Mouse (Mus musculus) E14TG2a.4 (cell line): ENCODE results near the gene Gart.
"Not testable (repeated sequence)": the region's sequence is repeated elsewhere in the genome, so short reads cannot be mapped to it uniquely, and the experiment has no call there.

Experiments used
- H3K27me3 ChIP-seq: 2 replicates; pipeline ENCODE4 v1.6.1; 2014; ENCODE audit warnings: low read length, control low read depth; ENCODE audit not compliant: insufficient read depth
- H3K36me3 ChIP-seq: 2 replicates; pipeline ENCODE4 v1.6.1; 2014; ENCODE audit warnings: low read length, control low read depth; ENCODE audit not compliant: insufficient read depth
- H3K4me1 ChIP-seq: replicated peaks from 2 replicates; pipeline ENCODE4 v1.6.1; 2014; ENCODE audit warnings: low read depth, low read length, control low read depth
- H3K4me3 ChIP-seq: replicated peaks from 2 replicates; pipeline ENCODE4 v1.5.1; 2014; ENCODE audit warnings: mild to moderate bottlenecking, low read length
- H3K9me3 ChIP-seq: 2 replicates; pipeline ENCODE4 v1.6.1; 2014; ENCODE audit warnings: low read length, control low read depth
- CTCF ChIP-seq: conservative IDR thresholded peaks from 2 replicates; pipeline ENCODE4 v1.5.1; 2014; ENCODE audit warnings: low read length
- NANOG ChIP-seq: IDR thresholded peaks from 2 replicates; pipeline ENCODE4 v1.6.1; 2014; ENCODE audit warnings: borderline replicate concordance, low read length, mixed read lengths
- POU5F1 ChIP-seq: IDR thresholded peaks from 2 replicates; pipeline ENCODE4 v1.6.1; 2014; ENCODE audit warnings: low read length, borderline replicate concordance

Gart gene

GRCm38 (mm10) chr16:91655285-91655684 is 8.5 kb upstream of the Gart start:
- no peak for TF ChIP-seq POU5F1
- no peak for TF ChIP-seq CTCF
- TF ChIP-seq NANOG, result no peak
- Histone ChIP-seq H3K36me3 (peaks cover 96% of the 10 kb centered on the region), H3K27me3 (no peaks in the 10 kb centered on the region), H3K4me1 (peaks cover 57% of the 10 kb centered on the region), H3K4me3 (no peak overlapping the region), H3K9me3 (no peaks in the 10 kb centered on the region)

GRCm38 (mm10) chr16:91652191-91652590 is 5.4 kb upstream of the Gart start:
- TF ChIP-seq POU5F1, result no peak
- no peak for TF ChIP-seq NANOG
- TF ChIP-seq CTCF, result no peak
- Histone ChIP-seq H3K9me3 (no peaks in the 10 kb centered on the region), H3K4me3 (0 out of 2 replicates have a peak overlapping the region, but pooled peaks have one; percentile 7), H3K27me3 (no peaks in the 10 kb centered on the region), H3K4me1 (peaks cover 46% of the 10 kb centered on the region), H3K36me3 (peaks cover 69% of the 10 kb centered on the region)

DNA sequence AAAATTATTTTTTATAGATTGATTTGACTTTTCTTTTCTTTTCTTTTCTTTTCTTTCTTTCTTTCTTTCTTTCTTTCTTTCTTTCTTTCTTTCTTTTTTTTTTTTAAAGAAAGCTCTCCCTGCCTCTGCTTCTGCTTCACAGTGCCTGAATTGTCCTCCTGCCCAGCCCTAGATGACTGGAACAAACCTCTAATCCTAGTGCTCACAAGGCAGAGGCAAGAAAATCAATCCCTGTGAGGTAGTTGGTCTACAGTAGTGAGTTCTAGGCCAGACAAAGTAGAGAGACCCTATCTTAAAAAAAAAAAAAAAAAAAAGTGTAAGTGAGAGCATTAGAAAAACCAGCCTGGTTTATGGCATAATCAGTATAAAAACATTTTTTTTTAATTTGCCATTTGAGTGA is 3.0 kb upstream of the Gart start:
- TF ChIP-seq POU5F1, result no peak
- no peak for TF ChIP-seq CTCF
- TF ChIP-seq NANOG, result no peak
- H3K27me3 ChIP-seq, result no peaks in the 10 kb centered on the region
- H3K4me3 ChIP-seq, result peak overlapping the region; percentile 21; the same call in 1 of the 2 replicates
- peaks cover 38% of the 10 kb centered on the region for H3K4me1 ChIP-seq
- H3K9me3 ChIP-seq, result no peaks in the 10 kb centered on the region
- peaks cover 47% of the 10 kb centered on the region for H3K36me3 ChIP-seq

DNA sequence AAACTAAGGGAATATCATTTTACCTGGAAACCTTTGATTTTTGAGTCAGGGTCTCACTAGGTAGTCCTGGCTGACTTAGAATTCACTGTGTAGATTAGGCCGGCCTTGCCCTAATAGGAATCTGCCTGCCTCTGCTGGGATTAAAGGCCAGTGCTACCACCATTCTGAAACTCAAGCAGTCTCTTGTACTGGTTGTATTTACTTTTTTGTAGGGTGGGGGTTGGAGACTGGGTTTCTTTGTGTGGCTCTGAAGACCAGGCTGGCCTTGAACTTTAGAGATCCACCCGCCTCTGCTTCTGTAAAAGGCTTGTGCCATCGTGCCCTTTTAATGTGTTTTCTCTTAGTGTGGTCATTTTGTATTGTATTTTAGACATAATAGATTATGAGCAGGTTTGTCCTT is 2.5 kb upstream of the Gart start:
- H3K9me3 ChIP-seq, result no peaks in the 10 kb centered on the region
- no peaks in the 10 kb centered on the region for H3K27me3 ChIP-seq
- TF ChIP-seq NANOG, result no peak
- no peak for TF ChIP-seq POU5F1
- no peak for TF ChIP-seq CTCF

DNA sequence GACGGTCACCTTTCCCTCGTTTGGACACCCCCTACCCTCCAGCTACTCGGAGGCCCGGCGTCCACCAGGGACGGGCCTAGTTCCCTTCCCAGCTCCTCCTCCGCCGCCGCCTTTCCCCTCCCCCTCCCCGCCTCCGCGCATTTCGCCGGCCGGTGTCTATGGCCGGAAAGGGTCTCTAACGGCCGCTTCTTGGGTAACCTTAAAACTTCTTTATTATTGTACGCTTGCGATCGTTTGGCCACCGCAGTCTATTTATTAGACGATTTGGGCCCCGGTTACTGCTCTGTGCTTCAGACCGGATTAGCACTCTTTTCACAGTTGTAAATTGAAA is 1.4 kb upstream of the Gart start:
- no peaks in the 10 kb centered on the region for H3K27me3 ChIP-seq
- TF ChIP-seq NANOG (no peak), POU5F1 (no peak), CTCF (no peak)
- H3K36me3 ChIP-seq, result peaks cover 47% of the 10 kb centered on the region
- H3K4me1 ChIP-seq, result peaks cover 52% of the 10 kb centered on the region
- H3K9me3 ChIP-seq, result no peaks in the 10 kb centered on the region
- H3K4me3 ChIP-seq, result peak overlapping the region; percentile 94

More for the DNA sequence above, 2.5 kb upstream of the Gart start:
- peaks cover 47% of the 10 kb centered on the region for H3K36me3 ChIP-seq
- peaks cover 41% of the 10 kb centered on the region for H3K4me1 ChIP-seq
- peak overlapping the region; percentile 94 for H3K4me3 ChIP-seq

- H3K36me3 ChIP-seq, result peaks cover 47% of the 10 kb centered on the region
- H3K4me1 ChIP-seq, result peaks cover 57% of the 10 kb centered on the region
These were observed 888 bp upstream of the Gart start, which contains the start of gene Son for GRCm38 (mm10) chr16:91647461-91648219. TSS of gene Son (plus strand) at chr16:91647506.

GRCm38 (mm10) chr16:91645995-91646602 is 653 bp downstream of the Gart start:
- Histone ChIP-seq H3K4me3 (peak overlapping the region; percentile 94), H3K27me3 (no peaks in the 10 kb centered on the region), H3K9me3 (no peaks in the 10 kb centered on the region), H3K36me3 (peaks cover 47% of the 10 kb centered on the region), H3K4me1 (peaks cover 52% of the 10 kb centered on the region)
- no peak for TF ChIP-seq NANOG
- TF ChIP-seq POU5F1, result no peak
- TF ChIP-seq CTCF, result no peak

More at GRCm38 (mm10) chr16:91647461-91648219, 888 bp upstream of the Gart start, which contains the start of gene Son:
- peak within 1 kb of the TSS; percentile 94 for H3K4me3 ChIP-seq
- no peak for TF ChIP-seq POU5F1
- no peak for TF ChIP-seq NANOG
- TF ChIP-seq CTCF, result no peak
- H3K9me3 ChIP-seq, result no peaks in the 10 kb centered on the region
- H3K27me3 ChIP-seq, result no peaks in the 10 kb centered on the region

DNA sequence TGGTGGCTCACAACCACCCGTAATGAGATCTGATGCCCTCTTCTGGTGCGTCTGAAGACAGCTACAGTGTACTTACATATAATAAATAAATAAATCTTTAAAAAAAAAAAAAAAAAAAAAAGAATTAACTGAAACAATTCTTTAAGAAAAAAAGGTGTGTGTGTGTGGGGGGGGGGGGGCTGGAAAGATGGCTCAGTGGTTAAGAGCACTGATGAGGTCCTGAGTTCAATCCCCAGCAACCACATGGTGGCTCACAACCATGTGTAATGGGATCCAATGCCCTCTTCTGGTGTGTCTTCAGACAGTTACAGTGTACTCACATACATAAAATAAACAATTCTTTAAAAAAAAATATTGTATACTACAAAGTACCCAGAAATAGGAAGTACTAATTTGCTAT is 1.3 kb downstream of the Gart start:
- peak overlapping the region; percentile 94 for H3K4me3 ChIP-seq
- H3K36me3 ChIP-seq, result peaks cover 50% of the 10 kb centered on the region
- not testable (repeated sequence) for H3K9me3 ChIP-seq, H3K27me3 ChIP-seq
- H3K4me1 ChIP-seq, result peaks cover 47% of the 10 kb centered on the region
